Mouse (Mus musculus): ENCODE data around the gene Etv6. TPM values are rescaled to one million over a fixed set of nuclear protein-coding genes. Genes with fewer than 3 reads are reported as not detected.

Gene Etv6
- polyA plus RNA-seq, 1 experiment from 2014 or later, result 24.8 TPM

DNA sequence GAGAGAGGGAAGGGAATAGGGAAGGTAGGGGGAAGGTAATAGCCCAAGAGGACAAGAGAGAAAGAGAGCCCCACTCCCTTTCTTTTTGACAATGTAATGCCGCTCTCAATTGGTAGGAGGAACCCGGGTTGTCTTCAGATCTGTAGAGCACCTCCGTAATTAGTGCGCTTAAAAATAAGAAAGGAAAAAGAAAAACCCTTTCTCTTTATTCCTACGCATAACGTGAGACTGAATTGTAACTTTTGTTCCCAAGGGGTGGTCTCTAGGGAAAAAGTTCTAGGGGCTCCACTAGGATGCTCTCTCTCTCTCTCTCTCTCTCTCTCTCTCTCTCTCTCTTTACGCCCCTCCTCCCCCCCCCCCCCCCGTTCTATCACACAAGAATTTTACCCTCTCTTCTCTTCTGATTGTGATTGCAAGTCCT lies 1.0 kb downstream of the Etv6 start:
- Histone ChIP-seq H3K4me3 (ENCODE audit: inconsistent target) (peak overlapping the region; percentile 94), H3K36me3 (ENCODE audit: inconsistent target) (no peaks in the 10 kb centered on the region), H3K27ac (peak overlapping the region; percentile 92), H3K79me2 (ENCODE audit: inconsistent target) (peaks cover 56% of the 10 kb centered on the region)
- whole genome bisulfite sequencing (ENCODE audit: missing documents), result 2% methylated on average over 6 of the region's 8 CpGs

DNA sequence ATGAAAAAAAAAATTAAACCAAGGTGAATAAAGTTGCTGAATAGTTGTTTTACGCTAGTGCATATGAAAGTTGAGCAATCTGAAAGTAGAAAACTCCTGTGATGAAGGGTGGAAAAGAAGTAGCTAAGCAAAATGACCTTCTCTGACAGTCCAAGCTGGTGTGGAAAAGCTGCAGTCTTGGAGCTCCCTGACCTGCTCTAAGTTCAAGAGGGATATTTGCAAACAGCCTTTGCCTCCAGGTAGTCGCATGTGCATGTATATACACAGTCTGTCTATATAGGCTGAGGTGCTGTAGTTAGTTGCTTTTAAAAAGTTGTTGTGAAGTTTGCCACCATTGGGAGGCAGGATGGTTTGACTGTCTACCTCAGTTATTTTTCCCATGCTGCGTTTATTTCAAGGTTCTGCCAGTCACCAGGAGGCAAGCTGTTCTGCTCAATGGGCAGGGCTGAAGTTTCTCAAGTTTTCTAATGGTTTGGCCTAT lies 1.5 kb downstream of the Etv6 start:
- WGBS (ENCODE audit: missing documents), result 0% methylated on average over 3 of the region's 3 CpGs
- Histone ChIP-seq H3K27ac (peak overlapping the region; percentile 92), H3K79me2 (ENCODE audit: inconsistent target) (peaks cover 61% of the 10 kb centered on the region), H3K36me3 (ENCODE audit: inconsistent target) (no peaks in the 10 kb centered on the region), H3K4me3 (ENCODE audit: inconsistent target) (peak overlapping the region; percentile 94)

- Histone ChIP-seq H3K36me3 (ENCODE audit: inconsistent target) (no peaks in the 10 kb centered on the region), H3K4me3 (ENCODE audit: inconsistent target) (no peak overlapping the region; the same call in 1 of the 2 replicates), H3K27ac (peak overlapping the region; percentile 92; the same call in 1 of the 2 replicates), H3K79me2 (ENCODE audit: inconsistent target) (peaks cover 70% of the 10 kb centered on the region)
- 14% methylated on average over 10 of the region's 10 CpGs for WGBS (ENCODE audit: missing documents)
Observed at GRCm38 (mm10) chr6:134037960-134038359, 2.5 kb downstream of the Etv6 start.

DNA sequence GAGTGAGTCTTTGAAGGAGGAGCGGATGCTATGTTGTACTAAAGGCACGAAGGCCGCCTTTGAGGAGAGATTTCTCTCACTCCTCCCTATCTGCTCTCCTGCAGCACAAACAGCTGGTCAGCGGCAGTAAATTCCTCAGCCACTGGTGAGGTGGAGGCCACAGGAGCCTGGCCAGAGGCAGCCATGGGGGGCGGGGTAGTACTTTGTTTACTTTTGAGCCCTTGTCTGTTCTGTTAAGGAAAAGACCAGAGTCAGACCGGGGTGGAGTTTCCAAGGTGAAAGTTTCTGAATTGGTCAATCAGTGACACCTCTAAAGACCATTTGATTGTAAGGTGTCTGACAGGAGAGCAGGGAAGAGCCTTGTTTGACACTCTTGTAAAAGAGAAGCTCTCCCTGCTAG lies 3.4 kb downstream of the Etv6 start:
- 14% methylated on average over 6 of the region's 6 CpGs for WGBS (ENCODE audit: missing documents)
- Histone ChIP-seq H3K79me2 (ENCODE audit: inconsistent target) (peaks cover 80% of the 10 kb centered on the region), H3K27ac (peak overlapping the region; percentile 92), H3K36me3 (ENCODE audit: inconsistent target) (no peaks in the 10 kb centered on the region), H3K4me3 (ENCODE audit: inconsistent target) (no peak overlapping the region; the same call in 1 of the 2 replicates)

DNA sequence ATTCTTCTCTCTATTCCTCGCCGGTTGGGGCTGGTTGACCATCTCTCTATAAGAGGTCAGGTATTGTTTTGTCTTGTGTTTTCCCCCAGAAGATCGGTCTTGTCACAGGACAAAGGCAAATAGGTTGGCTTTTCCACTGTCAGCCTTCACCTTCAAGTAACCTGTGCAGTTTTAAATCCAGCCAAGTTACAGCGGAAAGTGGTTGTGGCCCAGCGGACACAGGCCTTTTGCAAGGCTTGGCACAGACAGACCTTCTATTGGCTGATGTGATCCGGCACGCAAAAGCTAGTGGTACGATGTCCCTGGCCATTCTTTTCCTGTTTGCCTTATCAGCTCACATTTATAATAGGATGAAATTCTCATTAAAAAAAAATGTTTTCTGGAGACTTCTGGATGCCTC lies 3.9 kb downstream of the Etv6 start:
- peak overlapping the region; percentile 92; the same call in 1 of the 2 replicates for H3K27ac ChIP-seq
- 18% methylated on average over 7 of the region's 8 CpGs for whole genome bisulfite sequencing (ENCODE audit: missing documents)
- H3K79me2 ChIP-seq (ENCODE audit: inconsistent target), result peaks cover 84% of the 10 kb centered on the region
- no peaks in the 10 kb centered on the region for H3K36me3 ChIP-seq (ENCODE audit: inconsistent target)
- H3K4me3 ChIP-seq (ENCODE audit: inconsistent target), result no peak overlapping the region; the same call in 1 of the 2 replicates

DNA sequence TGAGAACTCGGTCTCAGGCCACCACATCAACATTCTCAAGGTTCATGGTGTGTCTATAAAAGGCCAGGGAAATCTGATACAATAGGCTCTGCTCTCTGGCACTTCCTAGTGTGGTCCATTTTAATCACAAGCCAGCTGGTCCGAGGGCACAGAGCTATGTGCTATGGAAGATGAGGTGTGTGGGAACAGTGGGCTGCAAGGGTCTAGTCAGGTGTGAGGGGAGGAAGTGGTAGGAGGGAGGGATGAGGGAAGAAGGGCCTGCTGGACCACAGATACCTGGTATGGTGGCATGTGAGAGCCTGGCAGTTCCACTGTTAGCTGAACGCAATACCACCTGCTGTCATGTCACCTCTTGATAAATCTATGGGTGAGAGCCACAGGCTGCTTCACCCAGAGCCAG lies 4.8 kb downstream of the Etv6 start:
- Histone ChIP-seq H3K27ac (no peak overlapping the region), H3K36me3 (ENCODE audit: inconsistent target) (no peaks in the 10 kb centered on the region), H3K4me3 (ENCODE audit: inconsistent target) (no peak overlapping the region), H3K79me2 (ENCODE audit: inconsistent target) (peaks cover 91% of the 10 kb centered on the region)
- WGBS (ENCODE audit: missing documents), result 45% methylated on average over 3 of the region's 3 CpGs

- peaks cover 97% of the 10 kb centered on the region for H3K79me2 ChIP-seq (ENCODE audit: inconsistent target)
- no peak overlapping the region for H3K4me3 ChIP-seq (ENCODE audit: inconsistent target)
- peak overlapping the region; percentile 38 for H3K27ac ChIP-seq
- WGBS (ENCODE audit: missing documents), result 26% methylated on average over 7 of the region's 7 CpGs
- H3K36me3 ChIP-seq (ENCODE audit: inconsistent target), result no peaks in the 10 kb centered on the region
Observed at GRCm38 (mm10) chr6:134041286-134041685, 5.8 kb downstream of the Etv6 start.

DNA sequence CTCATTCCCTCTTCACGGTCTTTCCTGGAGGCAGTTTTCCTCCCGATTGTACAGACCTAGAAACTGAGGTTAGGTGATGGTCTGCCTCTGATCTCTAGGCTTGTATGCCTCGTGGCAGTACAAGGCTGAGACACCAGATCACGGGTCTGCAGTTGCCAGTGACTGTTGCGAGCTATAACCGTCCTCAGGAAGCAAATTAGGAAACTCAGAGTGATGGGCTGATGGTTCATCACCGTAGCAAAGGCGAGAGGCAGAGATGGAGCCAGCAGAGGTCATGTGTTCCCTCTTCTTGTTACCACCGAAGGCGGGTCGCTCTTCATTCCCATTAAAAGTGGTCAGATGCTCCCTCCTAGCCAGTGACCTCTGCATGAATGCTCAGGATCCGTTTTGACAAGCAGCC lies 6.4 kb downstream of the Etv6 start:
- Histone ChIP-seq H3K79me2 (ENCODE audit: inconsistent target) (peaks cover 97% of the 10 kb centered on the region), H3K36me3 (ENCODE audit: inconsistent target) (no peaks in the 10 kb centered on the region), H3K27ac (peak overlapping the region; percentile 38), H3K4me3 (ENCODE audit: inconsistent target) (no peak overlapping the region)
- WGBS (ENCODE audit: missing documents), result 2% methylated on average over 12 of the region's 12 CpGs

DNA sequence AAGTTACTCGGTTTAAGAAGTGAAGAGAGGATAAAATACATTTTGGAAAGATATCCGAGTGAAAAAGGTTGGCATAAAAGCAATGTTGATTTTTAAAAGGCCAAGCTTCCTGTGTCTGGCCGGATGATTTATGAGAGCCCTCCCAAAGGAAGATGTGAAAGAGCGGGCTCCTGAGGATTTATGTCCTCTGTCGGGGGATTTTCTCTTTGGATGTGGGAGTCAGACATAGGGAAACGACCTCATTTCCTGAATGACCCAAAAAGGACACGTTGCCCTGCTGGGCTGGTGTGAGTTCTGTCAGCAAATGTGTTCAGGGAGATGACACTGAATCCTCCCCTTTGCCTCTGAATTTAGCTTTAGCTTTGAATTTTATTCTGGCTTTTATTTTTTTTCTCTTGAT lies 8.0 kb downstream of the Etv6 start:
- peak overlapping the region; percentile 87 for H3K27ac ChIP-seq
- 5% methylated on average over 7 of the region's 7 CpGs for WGBS (ENCODE audit: missing documents)
- no peaks in the 10 kb centered on the region for H3K36me3 ChIP-seq (ENCODE audit: inconsistent target)
- peaks cover 97% of the 10 kb centered on the region for H3K79me2 ChIP-seq (ENCODE audit: inconsistent target)
- no peak overlapping the region for H3K4me3 ChIP-seq (ENCODE audit: inconsistent target)

- WGBS (ENCODE audit: missing documents), result 15% methylated on average over 9 of the region's 9 CpGs
- Histone ChIP-seq H3K4me3 (ENCODE audit: inconsistent target) (no peak overlapping the region; the same call in 1 of the 2 replicates), H3K36me3 (ENCODE audit: inconsistent target) (no peaks in the 10 kb centered on the region), H3K27ac (peak overlapping the region; percentile 87), H3K79me2 (ENCODE audit: inconsistent target) (peaks cover 97% of the 10 kb centered on the region)
Observed at GRCm38 (mm10) chr6:134045092-134045868, 9.8 kb downstream of the Etv6 start.

GRCm38 (mm10) chr6:134046136-134046535 lies 10.6 kb downstream of the Etv6 start:
- Histone ChIP-seq H3K36me3 (ENCODE audit: inconsistent target) (no peaks in the 10 kb centered on the region), H3K27ac (peak overlapping the region; percentile 87), H3K4me3 (ENCODE audit: inconsistent target) (no peak overlapping the region)

DNA sequence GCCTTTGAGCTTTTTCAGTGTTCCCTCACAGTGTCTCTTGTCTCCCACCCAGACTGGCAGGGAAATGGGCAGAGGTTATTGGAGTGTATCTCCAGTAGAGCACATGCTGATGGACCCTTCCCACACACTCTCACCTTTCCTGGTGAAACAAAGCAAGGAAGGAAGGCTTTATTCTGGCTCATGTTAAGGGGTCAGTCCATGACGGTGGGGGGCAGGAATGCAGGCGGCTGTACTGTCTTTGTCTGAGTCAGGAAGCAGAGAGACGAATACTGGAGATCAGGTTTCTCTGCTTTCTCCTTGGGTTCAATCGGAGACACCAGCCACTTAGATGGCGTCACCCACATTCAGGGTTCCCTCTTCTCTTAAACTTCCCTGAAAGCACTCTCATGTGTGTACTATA lies 11.7 kb downstream of the Etv6 start:
- H3K27ac ChIP-seq, result no peak overlapping the region
- no peaks in the 10 kb centered on the region for H3K36me3 ChIP-seq (ENCODE audit: inconsistent target)
- H3K79me2 ChIP-seq (ENCODE audit: inconsistent target), result peaks cover 97% of the 10 kb centered on the region
- H3K4me3 ChIP-seq (ENCODE audit: inconsistent target), result no peak overlapping the region
- WGBS (ENCODE audit: missing documents), result 66% methylated on average over 5 of the region's 5 CpGs

More at GRCm38 (mm10) chr6:134046136-134046535, 10.6 kb downstream of the Etv6 start:
- peaks cover 97% of the 10 kb centered on the region for H3K79me2 ChIP-seq (ENCODE audit: inconsistent target)
- WGBS (ENCODE audit: missing documents), result 66% methylated on average over 5 of the region's 5 CpGs

DNA sequence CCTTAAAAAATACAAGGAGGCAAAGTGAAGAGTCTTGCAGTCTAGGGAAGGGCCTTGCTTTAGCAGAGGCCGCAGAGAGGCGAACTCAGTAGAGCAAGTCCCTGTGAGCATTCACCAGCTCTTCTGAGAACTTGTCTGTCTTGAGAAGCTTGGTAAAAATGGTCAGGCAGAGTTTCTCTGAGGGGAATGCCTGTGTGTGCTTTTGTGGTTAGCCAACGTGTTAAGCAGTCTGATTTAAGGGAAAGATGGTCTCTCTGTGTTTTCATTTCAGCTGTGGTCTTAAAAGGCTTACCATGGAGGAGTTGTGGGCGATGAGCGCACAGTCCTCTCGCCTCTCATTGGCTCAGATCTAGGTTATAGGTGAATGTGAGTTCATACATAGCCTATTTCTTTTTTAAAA lies 12.5 kb downstream of the Etv6 start:
- H3K4me3 ChIP-seq (ENCODE audit: inconsistent target), result no peak overlapping the region
- WGBS (ENCODE audit: missing documents), result 84% methylated on average over 6 of the region's 6 CpGs
- no peak overlapping the region for H3K27ac ChIP-seq
- peaks cover 97% of the 10 kb centered on the region for H3K79me2 ChIP-seq (ENCODE audit: inconsistent target)
- H3K36me3 ChIP-seq (ENCODE audit: inconsistent target), result no peaks in the 10 kb centered on the region

DNA sequence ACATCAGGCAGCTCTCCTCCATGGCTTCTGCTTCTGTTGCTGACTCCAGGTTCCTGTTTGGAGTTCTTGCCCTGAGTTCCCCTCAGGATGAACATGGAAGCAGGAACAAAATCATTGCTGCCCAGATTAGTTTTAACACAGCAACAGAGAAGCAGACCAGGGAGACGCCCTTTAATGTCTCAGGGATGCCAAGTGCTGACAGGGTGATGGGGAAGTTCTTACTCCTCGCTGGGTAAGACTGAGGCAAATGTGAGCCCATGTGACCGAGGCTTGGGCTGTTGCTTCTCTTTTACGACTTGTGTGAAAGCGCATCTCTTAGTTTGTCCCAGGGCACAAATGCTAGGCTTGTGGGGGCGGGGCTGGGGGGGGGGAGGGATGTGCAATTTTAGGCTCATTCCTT lies 13.5 kb downstream of the Etv6 start:
- 39% methylated on average over 6 of the region's 6 CpGs for WGBS (ENCODE audit: missing documents)
- Histone ChIP-seq H3K36me3 (ENCODE audit: inconsistent target) (no peaks in the 10 kb centered on the region), H3K4me3 (ENCODE audit: inconsistent target) (no peak overlapping the region), H3K79me2 (ENCODE audit: inconsistent target) (peaks cover 97% of the 10 kb centered on the region), H3K27ac (0 out of 2 replicates have a peak overlapping the region, but pooled peaks have one; percentile 7)

GRCm38 (mm10) chr6:134050466-134050865 lies 15.0 kb downstream of the Etv6 start:
- H3K36me3 ChIP-seq (ENCODE audit: inconsistent target), result no peaks in the 10 kb centered on the region
- H3K27ac ChIP-seq, result no peak overlapping the region
- H3K79me2 ChIP-seq (ENCODE audit: inconsistent target), result peaks cover 100% of the 10 kb centered on the region
- WGBS (ENCODE audit: missing documents), result 98% methylated on average over 8 of the region's 8 CpGs
- H3K4me3 ChIP-seq (ENCODE audit: inconsistent target), result no peak overlapping the region
